Mouse (Mus musculus) limb, embryonic 10.5 days (tissue): ENCODE results near the gene Ceacam16. TPM values are rescaled to one million over a fixed set of nuclear protein-coding genes. Genes with fewer than 3 reads are reported as not detected.
A peak's percentile ranks its signal among the peaks of the same experiment; 100 is the strongest.

ENCODE experiments used
- DNase-seq: peaks from one replicate; pipeline ENCODE4 v3.0.0-alpha.2; 2017; ENCODE audit warnings: low spot score
- H3K27ac ChIP-seq: fragments of 300-500 bp; sonication (generic); 2 replicates; pipeline ENCODE4 v1.5.1; 2016; ENCODE audit warnings: mild to moderate bottlenecking
- H3K27me3 ChIP-seq: fragments of 300-500 bp; sonication (generic); 2 replicates; pipeline ENCODE4 v1.6.1; 2016; ENCODE audit warnings: low read depth, mild to moderate bottlenecking; ENCODE audit not compliant: poor library complexity, severe bottlenecking
- H3K36me3 ChIP-seq: fragments of 300-500 bp; sonication (generic); 2 replicates; pipeline ENCODE4 v1.6.1; 2016; ENCODE audit warnings: mild to moderate bottlenecking, moderate library complexity
- H3K4me1 ChIP-seq: fragments of 300-500 bp; sonication (generic); 2 replicates; pipeline ENCODE4 v1.6.1; 2016
- H3K4me3 ChIP-seq: fragments of 300-500 bp; sonication (generic); 2 replicates; pipeline ENCODE4 v1.5.1; 2016; ENCODE audit warnings: mild to moderate bottlenecking, moderate library complexity
- H3K9me3 ChIP-seq: fragments of 300-500 bp; sonication (generic); replicated peaks from 2 replicates; pipeline ENCODE4 v1.6.1; 2016; ENCODE audit warnings: mild to moderate bottlenecking
- WGBS: fragments of 180-500 bp; shearing (Covaris S2); methylation state at CpG from one replicate; pipeline ENCODE4 v1.1.7; 2016; 5-methylcytosine and 5-hydroxymethylcytosine counted together
- polyA plus RNA-seq: library from polyadenylated mRNA; unstranded; fragments of >200 nt; fragmentation: Nextera tagmentation; extraction: Ambion mirVana; gene quantifications from 2 replicates; pipeline ENCODE4 v1.2.1, GENCODE M21; 2016

Gene Ceacam16
- polyA plus RNA-seq, 1 experiment from 2014 or later: not detected

DNA sequence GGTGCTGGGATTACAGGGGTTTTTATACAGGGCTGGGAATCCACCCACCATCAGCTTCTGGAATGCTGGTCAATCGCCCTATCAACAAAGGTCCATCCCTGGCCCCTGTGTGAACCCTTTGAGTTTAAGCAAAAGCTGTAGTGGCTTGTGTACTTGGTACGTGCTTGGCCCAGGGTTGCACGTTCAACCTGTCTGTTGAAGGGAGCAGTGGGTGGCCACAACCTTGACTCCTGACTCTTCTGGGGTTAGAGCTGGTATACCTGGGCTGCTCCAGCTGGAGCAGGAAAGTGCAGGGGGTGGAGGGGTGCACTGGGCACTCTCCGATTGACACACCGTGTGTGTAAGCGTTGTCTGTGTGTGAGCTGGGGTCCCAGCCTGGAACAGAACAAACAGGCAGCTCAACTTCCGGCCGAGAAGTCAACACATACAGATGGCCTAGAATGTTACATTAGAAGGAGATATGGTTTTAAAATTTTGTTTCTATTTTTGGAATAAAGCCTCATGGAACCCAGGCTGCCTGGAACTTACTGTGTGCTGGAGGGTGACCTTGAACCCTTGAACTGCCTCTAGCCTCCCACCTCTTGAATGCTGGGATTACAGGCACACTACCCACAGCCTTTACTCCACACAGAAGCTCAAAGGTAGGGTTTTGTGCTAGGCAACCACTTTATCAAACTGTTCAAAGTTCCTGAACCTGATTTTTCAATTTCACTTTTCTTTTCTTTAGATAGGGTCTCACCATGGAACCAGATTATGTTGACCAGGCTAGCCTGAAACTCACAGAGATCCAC lies 4.3 kb upstream of the Ceacam16 start:
- H3K36me3 ChIP-seq: no peaks in the 10 kb centered on the region
- DNase-seq: no peak
- no peaks in the 10 kb centered on the region for H3K4me1 ChIP-seq
- H3K9me3 ChIP-seq: no peaks in the 10 kb centered on the region
- no peak overlapping the region for H3K4me3 ChIP-seq
- no peaks in the 10 kb centered on the region for H3K27me3 ChIP-seq
- H3K27ac ChIP-seq: no peak overlapping the region
- WGBS: 81% methylated on average over 8 of the region's 8 CpGs

DNA sequence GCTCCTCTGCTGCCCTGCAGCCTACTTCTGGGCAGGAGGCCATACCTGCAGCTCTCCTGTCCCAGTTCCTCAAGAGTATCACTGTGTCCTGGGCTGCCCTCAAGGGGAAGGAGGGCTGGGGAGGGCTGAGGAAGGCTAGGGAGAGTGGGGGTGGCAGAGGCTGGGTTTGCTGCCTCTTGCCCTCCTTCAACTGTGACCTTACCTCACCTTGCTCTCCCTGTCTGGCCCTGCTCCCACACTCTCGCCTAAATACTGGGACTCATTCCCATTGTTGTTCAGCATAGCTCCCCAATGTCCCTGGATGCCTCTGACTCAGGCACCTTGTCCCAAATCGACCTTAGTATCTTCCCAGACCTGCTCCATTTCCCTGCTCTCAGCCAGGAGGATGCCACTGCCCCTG lies 3.1 kb upstream of the Ceacam16 start:
- DNase-seq: no peak
- H3K4me3 ChIP-seq: no peak overlapping the region
- no peaks in the 10 kb centered on the region for H3K4me1 ChIP-seq
- no peaks in the 10 kb centered on the region for H3K36me3 ChIP-seq
- H3K9me3 ChIP-seq: no peaks in the 10 kb centered on the region
- no peak overlapping the region for H3K27ac ChIP-seq
- WGBS: 47% methylated on average over 2 of the region's 2 CpGs
- no peaks in the 10 kb centered on the region for H3K27me3 ChIP-seq

DNA sequence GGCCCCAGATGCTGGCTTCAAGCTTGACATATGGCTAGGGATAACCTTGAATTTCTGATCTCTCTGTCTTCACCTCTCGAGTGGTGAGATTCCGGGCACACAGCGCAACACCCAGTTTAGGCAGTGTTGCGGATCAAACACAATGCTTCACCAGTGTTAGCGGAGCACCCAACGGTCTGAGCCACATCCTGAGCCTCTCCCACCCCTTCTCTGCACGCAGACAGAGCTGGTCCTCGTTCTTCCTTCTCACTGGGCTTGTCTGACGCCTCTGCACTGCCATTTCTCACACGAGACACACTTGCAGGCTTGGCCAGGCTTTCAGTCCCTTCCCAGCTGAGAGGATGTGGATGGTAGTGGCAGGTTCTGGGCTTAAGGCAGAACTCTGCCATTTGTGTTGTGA lies 1.4 kb downstream of the Ceacam16 start:
- H3K27ac ChIP-seq: no peak overlapping the region
- no peaks in the 10 kb centered on the region for H3K9me3 ChIP-seq
- no peaks in the 10 kb centered on the region for H3K4me1 ChIP-seq
- no peaks in the 10 kb centered on the region for H3K36me3 ChIP-seq
- no peak for DNase-seq
- H3K27me3 ChIP-seq: no peaks in the 10 kb centered on the region
- H3K4me3 ChIP-seq: no peak overlapping the region
- WGBS: 73% methylated on average over 10 of the region's 10 CpGs

DNA sequence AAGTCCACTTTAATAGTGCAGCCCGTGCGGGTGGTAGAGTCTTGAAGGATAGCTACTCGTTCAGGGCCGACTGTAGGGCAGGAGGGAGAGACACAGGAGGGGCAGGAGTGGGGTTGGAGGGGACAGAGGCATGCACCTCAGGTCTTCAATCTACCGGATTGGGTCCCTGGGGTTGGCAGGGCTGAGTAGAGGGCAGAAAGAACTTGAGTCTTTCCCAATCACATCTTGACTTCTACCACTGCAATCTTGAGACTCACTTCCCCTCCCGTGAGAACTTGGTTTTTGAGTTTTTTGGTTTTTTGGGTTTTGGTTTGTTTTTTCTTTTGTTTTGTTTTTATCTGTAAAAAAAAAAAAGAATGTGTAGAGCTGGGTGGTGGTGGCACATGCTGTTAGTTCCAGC lies 4.8 kb downstream of the Ceacam16 start:
- Histone ChIP-seq H3K9me3 (no peaks in the 10 kb centered on the region), H3K27ac (no peak overlapping the region), H3K27me3 (peaks cover 25% of the 10 kb centered on the region), H3K4me3 (no peak overlapping the region), H3K4me1 (peaks cover 6% of the 10 kb centered on the region), H3K36me3 (no peaks in the 10 kb centered on the region)
- 83% methylated on average over 6 of the region's 6 CpGs for WGBS
- DNase-seq: no peak

DNA sequence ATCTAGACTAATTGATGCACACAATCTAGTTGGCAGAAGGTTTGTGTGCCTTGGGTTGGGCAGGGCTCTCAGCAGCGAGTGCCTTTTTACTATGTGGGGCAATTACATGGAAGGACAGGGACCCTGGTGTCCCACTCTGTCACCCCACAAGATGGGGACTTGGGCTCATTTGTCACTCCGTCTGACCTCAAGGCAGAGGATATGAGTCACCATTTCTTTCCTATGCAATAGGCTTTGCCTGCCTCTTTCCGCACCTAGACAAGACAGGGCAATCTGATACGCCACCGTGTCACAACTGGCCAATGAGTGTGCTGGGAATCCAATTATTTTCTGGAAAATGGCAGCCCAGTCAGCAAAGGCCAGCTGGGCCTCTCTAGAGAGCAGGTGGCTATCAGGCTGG lies 5.4 kb downstream of the Ceacam16 start:
- Histone ChIP-seq H3K27ac (no peak overlapping the region), H3K27me3 (peaks cover 31% of the 10 kb centered on the region), H3K36me3 (no peaks in the 10 kb centered on the region), H3K4me3 (no peak overlapping the region), H3K4me1 (peaks cover 6% of the 10 kb centered on the region), H3K9me3 (no peaks in the 10 kb centered on the region)
- no peak for DNase-seq
- 86% methylated on average over 5 of the region's 5 CpGs for WGBS

DNA sequence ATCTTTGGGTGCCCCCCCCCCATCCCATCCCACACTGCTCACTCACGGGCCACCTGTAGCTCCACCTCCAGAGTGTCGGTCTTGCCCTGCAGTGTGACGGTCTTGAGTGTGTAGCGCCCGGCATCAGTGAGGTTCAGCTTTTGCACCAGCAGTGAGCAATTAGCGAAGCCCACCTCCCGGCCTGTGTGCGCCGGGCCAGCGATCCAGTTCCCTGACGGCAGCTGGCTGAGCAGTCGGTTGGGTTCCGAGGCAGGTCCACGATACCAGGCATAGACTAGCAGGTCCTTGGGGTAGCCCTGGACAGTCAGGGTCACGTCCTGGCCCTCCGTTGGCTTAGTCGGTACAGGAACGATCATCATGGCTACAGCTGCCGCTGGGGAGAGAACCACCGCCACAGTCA lies 7.6 kb downstream of the Ceacam16 start:
- Histone ChIP-seq H3K36me3 (no peaks in the 10 kb centered on the region), H3K27me3 (peaks cover 40% of the 10 kb centered on the region), H3K4me3 (no peak overlapping the region), H3K4me1 (peaks cover 6% of the 10 kb centered on the region), H3K9me3 (no peaks in the 10 kb centered on the region), H3K27ac (no peak overlapping the region)
- no peak for DNase-seq
- WGBS: 90% methylated on average over 20 of the region's 20 CpGs

DNA sequence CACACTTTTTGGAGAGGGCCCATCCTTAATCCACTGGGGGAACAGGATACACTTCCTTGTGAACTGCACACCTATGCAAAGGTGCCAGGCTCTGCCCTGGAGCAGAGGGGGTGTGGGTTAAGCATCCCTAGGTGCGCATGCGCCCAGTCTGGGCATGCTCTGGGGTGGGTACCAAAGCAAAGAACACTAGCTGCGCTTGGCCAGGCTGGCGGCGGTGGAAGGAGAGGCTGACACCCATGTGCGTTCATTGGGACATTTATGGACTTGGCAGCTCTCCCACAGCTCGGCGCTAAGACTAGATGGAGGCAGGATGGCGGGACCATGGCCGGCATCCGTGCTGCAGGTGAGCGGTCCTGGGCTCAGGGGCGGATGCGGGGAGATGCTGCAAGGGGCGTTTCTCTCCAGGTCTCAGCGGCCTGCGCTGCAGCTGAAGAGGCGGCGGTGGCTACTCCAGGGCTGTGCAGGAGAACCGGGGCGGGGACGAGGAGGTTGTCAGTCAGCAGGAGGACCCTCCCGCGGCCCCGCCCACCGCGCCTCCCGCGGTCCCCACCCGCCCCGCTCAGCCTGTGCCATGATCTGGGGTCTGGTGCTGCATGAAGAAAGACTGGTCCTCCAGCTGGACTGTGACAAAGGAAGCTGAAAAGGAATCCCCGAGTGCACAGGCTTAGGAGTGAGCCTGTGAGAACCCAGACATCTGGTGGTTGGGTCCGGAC lies 9.1 kb downstream of the Ceacam16 start, which contains the start of gene Gm19345:
Gene Gm19345, plus strand, starts transcription at position 146 of the 713 bp plus-strand sequence.
- peak; percentile 60 for DNase-seq
- 5% methylated on average over 33 of the region's 33 CpGs for WGBS
- no peaks in the 10 kb centered on the region for H3K9me3 ChIP-seq
- peaks cover 55% of the 10 kb centered on the region for H3K27me3 ChIP-seq
- H3K4me1 ChIP-seq: peaks cover 10% of the 10 kb centered on the region
- H3K36me3 ChIP-seq: no peaks in the 10 kb centered on the region
- H3K27ac ChIP-seq: no peak within 1 kb of the TSS
- peak within 1 kb of the TSS; percentile 37 for H3K4me3 ChIP-seq

DNA sequence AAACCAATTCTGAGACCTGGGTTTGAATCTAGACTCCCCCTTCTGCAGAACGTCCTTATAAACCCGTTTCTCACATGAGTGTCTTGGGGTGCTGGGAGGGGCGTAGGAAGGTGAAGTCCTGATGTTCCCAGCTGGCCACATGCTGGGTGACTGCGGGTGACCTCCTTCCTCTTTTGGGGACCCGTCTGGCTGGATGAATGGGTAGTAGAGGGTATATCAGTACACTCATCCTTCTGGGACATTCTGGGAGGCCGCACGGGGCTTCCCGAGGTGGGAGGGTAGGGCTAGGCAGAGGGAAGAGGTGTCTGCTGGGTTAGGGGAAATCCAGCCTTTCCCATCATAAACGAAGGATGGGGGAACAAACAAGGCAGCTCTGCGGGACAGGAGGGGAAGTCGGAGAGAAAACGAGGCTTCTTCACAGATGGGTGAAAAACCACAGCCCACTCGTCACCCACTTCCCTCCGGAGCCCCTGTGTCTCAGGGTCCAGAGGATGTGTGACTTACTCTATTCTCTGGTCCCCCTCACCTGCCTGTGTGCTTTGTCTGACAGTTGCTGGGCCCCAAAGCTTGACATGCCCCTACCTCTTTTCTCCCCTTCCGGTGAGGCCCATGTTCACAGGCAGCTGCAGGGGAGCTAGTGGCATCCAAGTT lies 16.5 kb downstream of the Ceacam16 start:
- H3K27me3 ChIP-seq: peaks cover 58% of the 10 kb centered on the region
- 0 out of 2 replicates have a peak, but pooled peaks cover 2% of the 10 kb centered on the region for H3K9me3 ChIP-seq
- no peak overlapping the region for H3K27ac ChIP-seq
- no peak for DNase-seq
- H3K36me3 ChIP-seq: no peaks in the 10 kb centered on the region
- WGBS: 62% methylated on average over 15 of the region's 15 CpGs
- no peak overlapping the region for H3K4me3 ChIP-seq
- peaks cover 8% of the 10 kb centered on the region for H3K4me1 ChIP-seq

DNA sequence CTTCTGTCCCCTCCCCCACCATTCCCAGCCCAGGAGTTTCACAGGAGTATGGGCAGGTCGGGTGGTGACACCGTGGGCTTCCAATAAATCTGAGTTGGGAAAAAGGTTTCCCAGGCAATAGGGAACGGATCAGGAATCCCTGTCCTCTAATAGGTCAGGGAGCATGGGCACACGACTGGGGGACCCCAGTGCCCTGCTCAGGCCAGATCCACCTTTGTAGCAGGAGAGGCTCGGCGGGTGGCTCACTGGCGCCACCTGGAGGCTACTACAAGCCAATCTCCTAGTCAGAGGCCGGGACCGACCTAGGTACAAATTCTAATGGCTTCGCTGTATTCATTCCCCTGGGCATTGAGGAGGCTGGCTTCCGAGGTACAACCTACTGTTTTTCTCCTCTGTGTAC lies 17.5 kb downstream of the Ceacam16 start:
- WGBS: 3% methylated on average over 11 of the region's 11 CpGs
- H3K4me3 ChIP-seq: no peak overlapping the region
- H3K9me3 ChIP-seq: 0 out of 2 replicates have a peak, but pooled peaks cover 2% of the 10 kb centered on the region
- peaks cover 53% of the 10 kb centered on the region for H3K27me3 ChIP-seq
- H3K27ac ChIP-seq: no peak overlapping the region
- no peaks in the 10 kb centered on the region for H3K36me3 ChIP-seq
- peak; percentile 87 for DNase-seq
- peaks cover 8% of the 10 kb centered on the region for H3K4me1 ChIP-seq

DNA sequence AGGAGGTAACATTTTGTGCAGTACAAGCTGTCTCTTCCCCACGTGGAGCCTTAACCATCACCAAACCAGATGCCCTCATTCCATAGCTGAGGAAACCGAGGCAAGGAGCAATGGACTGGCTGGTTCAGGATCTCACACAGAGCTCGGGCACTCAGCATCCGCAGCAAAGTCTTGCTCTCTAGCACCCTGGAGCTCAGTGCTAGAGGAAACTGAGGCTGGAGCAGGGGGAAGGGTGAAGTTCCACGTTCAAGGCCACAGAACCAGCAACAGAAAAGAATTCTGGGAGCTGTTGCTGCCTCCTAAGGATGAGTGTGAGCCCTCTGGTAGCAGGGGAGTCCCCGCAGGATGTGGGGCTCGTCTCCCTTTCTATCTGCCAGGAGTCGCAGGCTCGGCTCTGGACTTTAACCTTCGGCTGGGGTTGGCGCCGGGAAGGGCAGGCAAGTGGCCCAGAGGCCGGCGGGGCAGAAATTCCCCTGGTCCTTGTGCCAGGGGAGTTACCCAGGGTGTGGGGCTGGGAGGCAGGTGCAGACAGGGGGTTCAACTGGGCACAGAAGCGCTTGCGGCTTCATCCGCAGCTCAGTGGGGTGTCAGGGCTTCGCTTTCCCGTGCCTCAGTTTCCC lies 18.1 kb downstream of the Ceacam16 start:
- peaks cover 48% of the 10 kb centered on the region for H3K27me3 ChIP-seq

DNA sequence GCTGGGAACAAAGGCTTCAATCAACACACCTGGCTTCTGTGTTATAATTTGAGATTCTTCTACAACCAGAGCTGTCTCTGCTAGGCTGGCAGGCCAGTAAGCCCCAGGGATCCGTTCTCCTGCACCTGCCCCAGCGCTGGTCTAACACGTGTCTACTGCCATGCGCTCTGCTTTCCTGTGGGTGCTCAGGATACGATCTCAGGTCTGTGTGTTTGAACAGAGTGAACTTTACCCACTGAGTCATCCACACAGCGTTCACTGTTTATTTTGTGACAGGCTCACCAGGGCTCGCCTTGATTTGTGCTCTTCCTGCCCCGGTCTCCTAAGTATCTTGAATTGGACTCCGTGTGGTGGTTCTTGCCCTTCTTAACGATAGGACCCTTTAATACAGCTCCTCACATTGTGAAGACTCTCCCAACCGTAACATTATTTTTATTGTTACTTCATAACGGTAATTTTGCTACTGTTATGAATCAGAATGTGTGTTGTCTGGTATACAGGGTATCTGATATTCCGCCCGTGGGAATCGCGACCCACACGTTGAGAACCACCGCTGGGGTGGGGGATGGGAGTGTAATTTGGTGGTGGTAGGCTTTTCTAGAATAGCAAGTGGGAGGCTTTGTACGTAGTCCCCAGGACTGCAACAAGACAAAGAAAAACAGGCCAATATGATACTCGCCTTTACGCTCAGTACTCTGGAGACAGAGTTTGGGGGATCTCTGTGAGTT lies 19.2 kb downstream of the Ceacam16 start:
- DNase-seq: no peak
- Histone ChIP-seq H3K9me3 (0 out of 2 replicates have a peak, but pooled peaks cover 2% of the 10 kb centered on the region), H3K27me3 (peaks cover 36% of the 10 kb centered on the region), H3K27ac (no peak overlapping the region), H3K4me3 (no peak overlapping the region), H3K36me3 (no peaks in the 10 kb centered on the region), H3K4me1 (peaks cover 5% of the 10 kb centered on the region; the same call in 1 of the 2 replicates)
- WGBS: 89% methylated on average over 21 of the region's 21 CpGs

More for the DNA sequence above, 18.1 kb downstream of the Ceacam16 start:
- Histone ChIP-seq H3K27ac (no peak overlapping the region), H3K4me1 (peaks cover 8% of the 10 kb centered on the region), H3K36me3 (no peaks in the 10 kb centered on the region), H3K9me3 (0 out of 2 replicates have a peak, but pooled peaks cover 2% of the 10 kb centered on the region), H3K4me3 (no peak overlapping the region)
- WGBS: 27% methylated on average over 19 of the region's 19 CpGs
- no peak for DNase-seq

DNA sequence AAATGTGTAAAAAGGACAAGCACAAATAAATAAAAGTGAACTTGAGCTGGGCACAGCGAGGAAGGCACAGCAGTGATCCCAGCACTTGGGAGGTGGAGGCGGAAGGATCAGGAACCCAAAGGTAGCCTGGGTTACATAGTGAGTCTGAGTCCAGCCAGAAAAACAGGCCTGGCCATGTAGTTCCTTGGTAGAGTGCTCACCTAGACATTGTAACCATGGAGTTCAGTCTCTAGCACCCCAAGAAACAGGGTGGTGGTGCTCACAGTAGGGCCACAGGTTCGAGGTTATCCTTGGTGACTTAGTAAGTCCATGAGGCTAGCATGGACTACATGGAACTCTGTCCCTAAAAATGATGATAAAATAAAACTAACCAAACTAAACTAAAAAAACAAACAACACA lies 20.2 kb downstream of the Ceacam16 start:
- Histone ChIP-seq H3K4me3 (no peak overlapping the region), H3K9me3 (0 out of 2 replicates have a peak, but pooled peaks cover 2% of the 10 kb centered on the region), H3K36me3 (no peaks in the 10 kb centered on the region), H3K27me3 (peaks cover 29% of the 10 kb centered on the region), H3K4me1 (peaks cover 5% of the 10 kb centered on the region; the same call in 1 of the 2 replicates), H3K27ac (no peak overlapping the region)
- no peak for DNase-seq
- 84% methylated on average over 3 of the region's 3 CpGs for WGBS
